Mouse (Mus musculus): ENCODE results near the gene Mis18a. TPM values are rescaled to one million over a fixed set of nuclear protein-coding genes. Genes with fewer than 3 reads are reported as not detected.
A peak's percentile ranks its signal among the peaks of the same experiment; 100 is the strongest.

The Mis18a gene
- polyA plus RNA-seq, 1 experiment, result 4.6 TPM

- no peak overlapping the region for H3K4me3 ChIP-seq
- no peak overlapping the region for H3K4me2 ChIP-seq (ENCODE audit: low read depth)
- no peaks in the 10 kb centered on the region for H3K27me3 ChIP-seq (ENCODE audit: control insufficient read depth, insufficient read depth, insufficient read length)
- H3K36me3 ChIP-seq (ENCODE audit: control insufficient read depth, insufficient read depth), result peaks cover 38% of the 10 kb centered on the region
- H3ac ChIP-seq (ENCODE audit: control insufficient read depth, insufficient read length), result no peak overlapping the region
- TF ChIP-seq SRF (IDR thresholded peaks at IDR 0.05; ENCODE audit: control insufficient read depth, insufficient read length, low read depth) (no peak), TCF12 (IDR thresholded peaks at IDR 0.05; ENCODE audit: insufficient read depth, poor library complexity, severe bottlenecking) (peak; percentile 41), MAX (IDR thresholded peaks at IDR 0.05; ENCODE audit: low read depth) (no peak), POLR2AphosphoS2 (IDR thresholded peaks at IDR 0.05; ENCODE audit: insufficient read length, low read depth) (no peak), MYOG (IDR thresholded peaks at IDR 0.05; ENCODE audit: control insufficient read depth in 1 of 3, insufficient read depth in 1 of 3, insufficient read length in 2 of 3, low read depth in 2 of 3) (peak; percentile 50 to 89 (median 88)), E2F4 (IDR thresholded peaks at IDR 0.05; ENCODE audit: insufficient read depth) (no peak), USF1 (IDR thresholded peaks at IDR 0.05; ENCODE audit: low read depth) (no peak), TCF3 (IDR thresholded peaks at IDR 0.05; ENCODE audit: insufficient read length, low read depth) (peak; percentile 70), CEBPB (IDR thresholded peaks at IDR 0.05; ENCODE audit: insufficient read depth, poor library complexity, severe bottlenecking) (no peak), POLR2A (IDR thresholded peaks at IDR 0.05; ENCODE audit: insufficient read length, low read depth) (no peak), REST (IDR thresholded peaks at IDR 0.05; ENCODE audit: insufficient read depth, insufficient read length) (no peak), MYOD1 (IDR thresholded peaks at IDR 0.05; ENCODE audit: control insufficient read depth in 1 of 3, insufficient read length in 2 of 3, low read depth in 2 of 3) (peak; percentile 66 to 98 (median 93))
- H3K79me2 ChIP-seq (ENCODE audit: control insufficient read depth, insufficient read depth), result no peaks in the 10 kb centered on the region
Observed at GRCm38 (mm10) chr16:90765195-90765877, 38.1 kb upstream of the Mis18a start.

GRCm38 (mm10) chr16:90760515-90760914, 33.3 kb upstream of the Mis18a start:
- Histone ChIP-seq H3K4me3 (no peak overlapping the region), H3K4me2 (ENCODE audit: low read depth) (no peak overlapping the region), H3ac (ENCODE audit: control insufficient read depth, insufficient read length) (no peak overlapping the region), H3K27me3 (ENCODE audit: control insufficient read depth, insufficient read depth, insufficient read length) (no peaks in the 10 kb centered on the region), H3K79me2 (ENCODE audit: control insufficient read depth, insufficient read depth) (no peaks in the 10 kb centered on the region), H3K36me3 (ENCODE audit: control insufficient read depth, insufficient read depth) (peaks cover 18% of the 10 kb centered on the region)
- TF ChIP-seq TCF12 (IDR thresholded peaks at IDR 0.05; ENCODE audit: insufficient read depth, poor library complexity, severe bottlenecking) (no peak), MYOG (IDR thresholded peaks at IDR 0.05; ENCODE audit: control insufficient read depth in 1 of 3, insufficient read depth in 1 of 3, insufficient read length in 2 of 3, low read depth in 2 of 3) (no peak), MAX (IDR thresholded peaks at IDR 0.05; ENCODE audit: low read depth) (no peak), POLR2AphosphoS2 (IDR thresholded peaks at IDR 0.05; ENCODE audit: insufficient read length, low read depth) (no peak), POLR2A (IDR thresholded peaks at IDR 0.05; ENCODE audit: insufficient read length, low read depth) (no peak), MYOD1 (IDR thresholded peaks at IDR 0.05; ENCODE audit: control insufficient read depth in 1 of 3, insufficient read length in 2 of 3, low read depth in 2 of 3) (no peak), E2F4 (IDR thresholded peaks at IDR 0.05; ENCODE audit: insufficient read depth) (no peak), REST (IDR thresholded peaks at IDR 0.05; ENCODE audit: insufficient read depth, insufficient read length) (no peak), SRF (IDR thresholded peaks at IDR 0.05; ENCODE audit: control insufficient read depth, insufficient read length, low read depth) (no peak), TCF3 (IDR thresholded peaks at IDR 0.05; ENCODE audit: insufficient read length, low read depth) (no peak), CEBPB (IDR thresholded peaks at IDR 0.05; ENCODE audit: insufficient read depth, poor library complexity, severe bottlenecking) (no peak), USF1 (IDR thresholded peaks at IDR 0.05; ENCODE audit: low read depth) (no peak)

GRCm38 (mm10) chr16:90759335-90759734, 32.1 kb upstream of the Mis18a start:
- no peak overlapping the region for H3ac ChIP-seq (ENCODE audit: control insufficient read depth, insufficient read length)
- H3K4me3 ChIP-seq, result no peak overlapping the region
- no peaks in the 10 kb centered on the region for H3K27me3 ChIP-seq (ENCODE audit: control insufficient read depth, insufficient read depth, insufficient read length)
- H3K4me2 ChIP-seq (ENCODE audit: low read depth), result no peak overlapping the region
- TF ChIP-seq POLR2A (IDR thresholded peaks at IDR 0.05; ENCODE audit: insufficient read length, low read depth) (no peak), SRF (IDR thresholded peaks at IDR 0.05; ENCODE audit: control insufficient read depth, insufficient read length, low read depth) (no peak), TCF12 (IDR thresholded peaks at IDR 0.05; ENCODE audit: insufficient read depth, poor library complexity, severe bottlenecking) (no peak), REST (IDR thresholded peaks at IDR 0.05; ENCODE audit: insufficient read depth, insufficient read length) (no peak)
- H3K79me2 ChIP-seq (ENCODE audit: control insufficient read depth, insufficient read depth), result no peaks in the 10 kb centered on the region
- peaks cover 23% of the 10 kb centered on the region for H3K36me3 ChIP-seq (ENCODE audit: control insufficient read depth, insufficient read depth)

- no peaks in the 10 kb centered on the region for H3K27me3 ChIP-seq (ENCODE audit: control insufficient read depth, insufficient read depth, insufficient read length)
- TF ChIP-seq TCF12 (IDR thresholded peaks at IDR 0.05; ENCODE audit: insufficient read depth, poor library complexity, severe bottlenecking), result no peak
- TF ChIP-seq MYOD1 (IDR thresholded peaks at IDR 0.05; ENCODE audit: control insufficient read depth in 1 of 3, insufficient read length in 2 of 3, low read depth in 2 of 3), result no peak
- TF ChIP-seq CEBPB (IDR thresholded peaks at IDR 0.05; ENCODE audit: insufficient read depth, poor library complexity, severe bottlenecking), result no peak
- TF ChIP-seq POLR2A (IDR thresholded peaks at IDR 0.05; ENCODE audit: insufficient read length, low read depth), result no peak
- TF ChIP-seq TCF3 (IDR thresholded peaks at IDR 0.05; ENCODE audit: insufficient read length, low read depth), result no peak
- no peak for TF ChIP-seq E2F4 (IDR thresholded peaks at IDR 0.05; ENCODE audit: insufficient read depth)
- no peak for TF ChIP-seq MYOG (IDR thresholded peaks at IDR 0.05; ENCODE audit: control insufficient read depth in 1 of 3, insufficient read depth in 1 of 3, insufficient read length in 2 of 3, low read depth in 2 of 3)
- no peak for TF ChIP-seq MAX (IDR thresholded peaks at IDR 0.05; ENCODE audit: low read depth)
- no peak for TF ChIP-seq REST (IDR thresholded peaks at IDR 0.05; ENCODE audit: insufficient read depth, insufficient read length)
- no peak for TF ChIP-seq USF1 (IDR thresholded peaks at IDR 0.05; ENCODE audit: low read depth)
- no peak for TF ChIP-seq POLR2AphosphoS2 (IDR thresholded peaks at IDR 0.05; ENCODE audit: insufficient read length, low read depth)
- no peak for TF ChIP-seq SRF (IDR thresholded peaks at IDR 0.05; ENCODE audit: control insufficient read depth, insufficient read length, low read depth)
- no peak overlapping the region for H3K4me2 ChIP-seq (ENCODE audit: low read depth)
- H3K4me3 ChIP-seq, result no peak overlapping the region
- H3ac ChIP-seq (ENCODE audit: control insufficient read depth, insufficient read length), result no peak overlapping the region
- peaks cover 21% of the 10 kb centered on the region for H3K36me3 ChIP-seq (ENCODE audit: control insufficient read depth, insufficient read depth)
- H3K79me2 ChIP-seq (ENCODE audit: control insufficient read depth, insufficient read depth), result no peaks in the 10 kb centered on the region
Observed at GRCm38 (mm10) chr16:90753386-90753941, 26.3 kb upstream of the Mis18a start.

All from myocyte (in vitro differentiated cells).